Mouse (Mus musculus): ENCODE measurements at regions not wholly inside any gene's neighbourhood (a gene's known extent, or its start where the extent isn't known, plus 50 kb on each side); places are given as distances from the start of the nearest gene placed in this dataset.

DNA sequence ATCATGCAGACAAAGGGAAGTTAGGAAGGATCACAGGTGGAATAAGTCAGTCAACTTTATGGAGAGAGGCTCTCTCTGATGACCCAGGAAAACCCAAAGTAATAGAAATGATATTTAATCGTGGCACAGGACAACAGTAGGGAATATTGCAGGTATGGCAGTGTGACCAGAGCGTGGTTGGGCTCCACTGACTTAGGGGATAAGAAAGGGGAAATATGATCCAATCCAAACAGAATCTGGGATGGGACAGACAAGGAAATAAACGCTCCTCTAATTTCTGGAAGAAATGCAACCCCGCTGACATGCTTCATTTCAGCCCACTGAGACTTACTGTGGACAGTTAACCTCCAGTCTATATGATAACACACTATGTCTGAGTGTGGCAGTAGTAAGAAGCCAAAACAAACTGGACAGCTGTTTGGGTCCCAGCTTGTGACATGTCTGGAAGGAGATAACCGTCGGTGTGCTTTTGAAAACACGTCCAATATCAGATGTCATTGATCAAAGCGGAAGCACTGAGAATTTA lies 400.0 kb downstream of the Rps24 start:
- DNase-seq: no peak

DNA sequence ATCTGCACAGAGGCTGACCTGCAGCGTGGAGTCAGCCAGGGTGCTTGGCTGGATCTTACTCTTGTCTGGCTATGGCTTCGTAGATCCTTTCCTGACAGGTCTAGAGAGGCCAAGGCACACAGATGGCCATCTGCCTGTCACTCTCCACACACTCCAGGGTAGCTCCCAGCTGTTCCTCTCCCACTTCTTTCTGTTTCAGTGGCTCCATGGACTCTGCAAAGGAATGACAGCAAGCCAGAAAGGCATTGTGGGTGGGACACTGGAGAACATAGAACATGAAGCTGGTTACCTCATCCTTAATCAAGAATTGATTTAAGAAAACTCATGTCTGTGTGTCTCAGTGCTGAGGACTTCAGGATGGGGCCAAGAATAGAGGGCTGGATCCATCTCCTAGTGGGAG lies 403.9 kb downstream of the Rps24 start:
- DNase-seq: no peak

DNA sequence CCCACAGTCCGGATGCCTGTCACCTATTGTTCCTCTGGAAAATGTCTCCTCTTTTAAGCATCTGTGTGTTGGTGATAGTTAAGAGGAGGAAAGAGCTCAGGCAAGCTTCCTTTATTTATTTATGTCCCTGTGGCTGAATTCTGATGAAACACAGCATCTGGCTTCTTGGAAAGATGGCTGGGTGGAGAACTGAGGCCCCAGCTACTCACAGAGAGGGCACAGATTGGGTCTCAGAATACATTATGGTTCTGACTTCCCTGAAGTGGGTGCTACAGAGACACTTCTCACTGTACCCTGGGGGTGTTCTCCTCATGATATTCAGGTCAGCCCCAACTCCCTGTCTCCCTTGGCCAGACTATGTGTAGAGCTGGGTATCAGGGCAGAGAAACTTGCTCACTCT lies 408.3 kb downstream of the Rps24 start:
- DNase-seq: no peak

GRCm38 (mm10) chr14:24896681-24897080 lies 409.8 kb downstream of the Rps24 start:
- no peak for DNase-seq

GRCm38 (mm10) chr14:24900501-24901179 lies 413.7 kb downstream of the Rps24 start:
- DNase-seq: no peak

DNA sequence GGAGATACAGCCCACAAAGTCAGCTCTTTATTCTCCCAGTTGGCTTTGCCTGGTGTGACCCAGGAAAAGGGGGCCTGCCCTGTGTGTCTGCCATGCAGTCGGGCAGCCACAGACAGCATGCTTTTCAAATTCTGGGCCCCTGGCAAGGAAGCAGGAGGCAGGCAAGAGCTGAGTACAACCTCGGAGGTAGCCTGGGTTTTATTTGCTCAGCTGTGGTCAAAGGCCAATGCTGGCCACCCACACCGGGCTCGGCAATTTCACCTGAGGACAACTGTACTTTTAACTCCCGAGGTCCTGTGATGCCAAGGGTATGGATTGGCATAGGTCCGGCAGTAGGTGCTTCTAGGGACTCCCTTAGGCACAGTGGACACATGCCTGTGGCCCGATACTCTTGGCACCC lies 414.8 kb downstream of the Rps24 start:
- no peak for DNase-seq

DNA sequence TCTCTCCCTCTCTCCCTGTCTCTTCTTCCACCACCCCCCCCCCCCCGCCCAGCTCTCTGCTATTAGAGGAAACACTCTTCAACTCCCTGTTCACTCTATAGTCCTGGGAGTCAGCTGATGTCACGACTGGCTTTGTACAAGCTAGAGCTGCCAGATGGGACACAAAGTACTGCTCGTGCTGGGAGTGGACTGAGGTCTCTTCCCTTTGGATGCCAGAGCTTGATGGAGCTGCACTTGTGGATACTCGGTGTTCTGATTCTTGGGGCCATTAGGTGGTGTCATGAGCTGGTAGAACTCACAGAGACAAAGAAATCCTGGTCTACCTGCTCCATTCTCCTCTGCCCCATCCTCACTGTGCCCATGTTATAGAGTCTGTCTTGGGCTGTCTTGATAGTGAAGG lies 415.9 kb downstream of the Rps24 start:
- DNase-seq: no peak

DNA sequence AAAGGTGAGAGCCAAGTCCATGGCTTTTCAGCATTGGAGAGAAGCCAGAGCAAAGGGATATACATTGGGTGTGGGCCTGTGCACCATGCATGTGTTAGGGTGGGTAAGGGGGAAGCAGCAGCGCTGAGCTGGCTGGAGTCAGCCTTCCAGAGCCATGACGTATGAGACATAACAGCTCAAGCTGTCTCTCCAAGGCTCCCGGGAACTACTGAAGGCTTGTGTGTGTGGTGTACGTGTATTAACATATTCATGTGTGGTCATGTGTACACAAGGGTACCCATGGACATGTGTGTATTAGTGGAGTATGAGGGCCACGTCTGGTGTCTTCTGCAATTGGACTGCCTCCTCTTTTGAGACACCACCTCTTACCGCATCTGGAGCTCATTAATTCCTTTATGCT lies 417.8 kb downstream of the Rps24 start:
- DNase-seq: no peak

- DNase-seq: no peak
These were observed 420.0 kb downstream of the Rps24 start for GRCm38 (mm10) chr14:24906916-24907315.

GRCm38 (mm10) chr14:24908377-24908776 lies 421.5 kb downstream of the Rps24 start:
- DNase-seq: no peak

DNA sequence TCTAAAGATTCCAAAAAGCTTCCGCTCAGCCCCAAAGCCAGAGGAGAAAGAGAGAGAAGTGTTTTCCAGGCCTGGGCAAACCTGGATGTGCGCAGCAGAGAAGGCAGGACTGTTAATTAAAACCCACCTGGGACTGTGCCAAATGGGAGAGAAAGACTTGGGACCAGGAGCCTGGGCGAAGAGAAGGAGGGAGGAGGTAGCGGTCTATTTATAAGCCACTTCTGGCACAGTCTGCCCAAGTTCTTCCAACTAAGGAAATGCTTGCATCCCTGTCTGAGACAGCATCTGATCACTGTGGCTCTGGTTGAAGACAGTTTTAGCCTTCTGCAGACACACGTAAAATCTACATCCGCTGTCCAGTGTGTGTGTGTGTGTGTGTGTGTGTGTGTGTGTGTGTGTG lies 424.7 kb downstream of the Rps24 start:
- no peak for DNase-seq

DNA sequence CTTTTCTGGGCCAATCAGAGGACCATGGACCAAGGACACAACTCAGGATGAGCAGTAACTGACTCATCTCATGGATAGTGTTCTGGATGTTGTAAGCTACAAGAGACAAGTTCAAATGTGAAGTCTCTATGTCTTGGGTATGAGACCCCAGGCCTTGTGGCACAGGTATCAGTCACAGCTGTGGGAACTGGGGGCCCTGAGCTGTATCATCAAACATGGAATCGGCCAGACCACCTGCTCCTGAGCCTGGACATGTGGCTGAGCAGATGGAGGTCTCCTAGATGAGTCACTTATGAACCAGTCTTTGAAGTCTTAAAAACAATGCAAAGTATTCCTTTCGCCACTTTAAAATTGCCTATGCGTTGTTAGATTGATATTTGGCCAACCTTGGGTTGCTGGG lies 432.1 kb downstream of the Rps24 start:
- no peak for DNase-seq

DNA sequence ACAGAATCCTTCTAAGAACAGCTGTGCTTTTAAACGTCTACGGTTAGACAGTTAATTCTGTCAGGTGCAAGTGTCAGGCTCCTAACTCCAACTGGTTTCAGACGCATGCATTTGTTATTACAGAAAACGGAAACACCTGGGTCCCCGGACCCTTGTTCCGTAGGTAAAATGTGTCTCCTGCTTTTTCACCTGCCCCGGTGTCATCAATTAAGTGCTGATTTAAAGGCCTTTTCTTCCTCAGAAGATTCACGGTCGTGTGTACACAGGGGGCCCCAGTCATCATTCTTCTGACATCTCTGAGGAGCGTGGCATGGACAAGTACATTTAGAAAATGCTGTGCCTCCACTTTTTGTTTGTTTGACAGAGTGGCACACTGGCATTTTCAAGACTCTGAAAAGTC lies 435.1 kb downstream of the Rps24 start:
- DNase-seq: no peak

DNA sequence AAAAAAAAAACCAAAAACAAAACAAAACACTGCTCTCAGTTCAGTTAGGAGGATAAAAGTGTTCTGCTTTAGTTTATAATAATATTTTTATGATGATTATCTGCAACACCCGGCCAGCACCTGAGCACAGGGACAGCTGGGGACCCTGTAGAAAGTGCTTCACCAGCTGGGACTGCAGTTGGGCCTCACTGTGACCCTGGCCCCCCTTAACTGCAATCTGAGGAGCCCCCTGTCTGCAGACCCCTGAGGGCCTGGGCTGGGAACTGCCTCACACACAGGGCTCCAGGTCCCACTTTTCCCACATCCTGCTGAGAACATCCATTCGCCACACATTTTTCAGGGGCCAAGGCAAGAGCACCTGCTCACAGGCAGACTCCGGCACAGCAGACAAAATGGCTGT lies 437.6 kb downstream of the Rps24 start:
- DNase-seq: no peak

DNA sequence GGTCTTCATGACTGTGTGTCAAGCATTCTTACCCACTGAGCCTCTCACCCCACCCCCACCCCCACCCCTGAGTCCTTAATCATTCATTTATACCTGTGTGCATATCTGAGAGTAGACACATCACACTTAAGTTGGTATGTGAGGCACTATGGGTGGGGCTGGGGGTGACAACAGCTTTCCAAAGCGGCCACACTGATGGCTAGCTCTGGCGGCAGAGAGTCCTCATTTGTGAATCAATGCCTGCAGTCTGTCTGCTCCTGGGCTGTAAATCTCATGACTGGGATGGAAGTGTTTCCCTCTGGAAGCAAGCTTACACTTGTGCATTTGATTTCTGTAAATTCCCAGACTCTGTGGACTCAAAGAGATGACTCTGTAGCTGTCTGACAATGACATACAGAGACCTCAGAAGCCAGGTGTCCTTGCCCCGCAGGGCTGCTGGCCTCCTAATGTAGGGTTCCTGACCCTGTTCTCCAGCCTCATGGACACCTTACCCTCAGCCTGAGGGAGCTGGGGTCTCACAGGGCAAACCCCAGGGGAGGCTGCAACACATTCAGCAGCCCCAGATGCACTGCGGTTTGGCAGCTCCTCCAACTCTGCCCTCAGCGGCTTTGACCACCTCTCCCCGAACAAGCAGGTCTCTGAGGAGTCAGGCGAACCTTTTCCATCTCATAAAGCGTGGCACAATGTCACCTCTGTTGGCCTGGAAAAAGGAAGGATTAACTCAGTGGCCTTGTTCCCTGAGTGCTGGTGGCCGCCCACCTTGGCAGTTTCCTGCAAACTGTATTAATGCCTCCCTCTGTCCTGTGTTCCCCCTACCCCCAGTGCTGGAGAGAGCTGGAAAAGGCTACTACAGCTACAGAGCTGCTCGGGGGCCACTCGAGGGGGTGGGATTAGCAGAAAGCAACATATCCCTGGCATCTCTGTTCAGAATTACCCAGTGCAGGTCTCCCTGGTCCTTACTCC lies 439.4 kb downstream of the Rps24 start:
- no peak for DNase-seq

DNA sequence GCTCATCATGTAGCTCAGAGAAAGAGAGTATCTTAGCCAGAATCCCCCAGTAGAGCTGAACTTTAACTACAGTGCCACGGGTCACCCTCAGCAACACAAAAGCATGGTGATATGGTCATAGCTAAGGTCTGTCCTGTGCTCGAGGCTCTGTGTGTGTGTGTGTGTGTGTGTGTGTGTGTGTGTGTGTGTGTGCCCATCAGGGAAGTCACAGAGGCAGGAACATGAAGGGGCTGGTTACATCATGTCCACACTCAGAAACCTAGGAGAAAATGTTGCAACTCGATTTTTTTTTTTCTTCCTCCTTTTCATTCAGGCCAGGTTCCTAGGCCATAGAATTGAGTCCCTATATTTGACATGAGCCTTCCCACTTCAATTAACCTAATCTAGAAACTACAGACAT lies 441.8 kb downstream of the Rps24 start:
- DNase-seq: no peak

DNA sequence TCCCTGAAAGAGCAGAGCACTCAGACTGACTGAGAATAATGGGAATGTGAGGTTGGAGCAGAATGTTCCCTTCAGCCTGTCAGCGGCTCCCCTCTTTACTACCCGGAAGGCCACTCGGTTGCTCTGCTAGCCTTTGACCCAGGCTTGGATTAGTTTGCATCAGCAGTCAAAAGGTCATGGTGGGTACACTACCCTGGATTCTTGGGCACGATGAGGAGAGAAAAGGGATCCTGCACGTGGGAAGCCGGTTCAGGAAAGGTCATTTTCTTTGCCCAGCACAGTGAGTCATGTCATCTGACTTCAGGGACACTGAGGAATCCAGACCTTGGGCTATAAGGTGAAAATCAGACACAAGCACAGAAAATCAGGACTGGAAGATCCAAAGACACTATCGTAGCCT lies 443.3 kb downstream of the Rps24 start:
- no peak for DNase-seq

DNA sequence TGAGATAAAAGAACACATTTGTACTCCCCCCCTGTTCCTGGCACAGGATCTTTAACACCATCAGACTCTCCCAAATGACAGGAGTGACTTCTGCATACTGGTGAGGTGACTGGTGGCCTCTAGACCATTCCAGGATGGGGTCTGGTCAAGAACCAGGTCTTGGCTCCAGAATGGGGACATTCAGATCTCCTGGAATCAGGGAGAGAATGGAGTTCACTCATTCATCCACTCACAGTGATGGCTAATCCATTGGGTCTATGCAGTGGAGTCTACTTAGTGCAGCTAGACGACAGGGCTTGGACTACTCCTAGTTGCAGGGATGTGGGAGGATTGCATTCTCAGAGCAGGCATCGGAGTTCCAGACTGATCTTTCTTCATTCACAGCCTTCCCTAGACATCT lies 451.0 kb downstream of the Rps24 start:
- DNase-seq: no peak

DNA sequence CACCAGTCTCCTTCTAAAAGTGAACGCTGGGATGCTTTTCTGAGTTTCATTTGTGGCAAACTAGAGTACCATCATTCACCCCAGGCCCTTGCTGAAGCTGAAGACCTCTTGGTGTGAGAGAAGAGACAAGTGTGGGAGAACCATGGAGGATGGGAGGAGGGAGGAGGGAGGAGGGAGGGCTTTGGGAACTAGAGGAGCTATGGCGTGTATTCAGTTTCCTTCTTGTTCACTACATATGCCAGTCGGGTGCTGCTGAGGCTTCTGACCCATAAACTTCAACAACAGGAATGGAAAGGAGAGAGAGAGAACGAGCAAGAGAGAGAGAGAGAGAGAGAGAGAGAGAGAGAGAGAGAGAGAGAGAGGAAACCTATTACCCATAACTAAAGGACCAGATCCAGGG lies 452.1 kb downstream of the Rps24 start:
- DNase-seq: no peak

- no peak for DNase-seq
These were observed 452.7 kb downstream of the Rps24 start for GRCm38 (mm10) chr14:24939476-24940200.

DNA sequence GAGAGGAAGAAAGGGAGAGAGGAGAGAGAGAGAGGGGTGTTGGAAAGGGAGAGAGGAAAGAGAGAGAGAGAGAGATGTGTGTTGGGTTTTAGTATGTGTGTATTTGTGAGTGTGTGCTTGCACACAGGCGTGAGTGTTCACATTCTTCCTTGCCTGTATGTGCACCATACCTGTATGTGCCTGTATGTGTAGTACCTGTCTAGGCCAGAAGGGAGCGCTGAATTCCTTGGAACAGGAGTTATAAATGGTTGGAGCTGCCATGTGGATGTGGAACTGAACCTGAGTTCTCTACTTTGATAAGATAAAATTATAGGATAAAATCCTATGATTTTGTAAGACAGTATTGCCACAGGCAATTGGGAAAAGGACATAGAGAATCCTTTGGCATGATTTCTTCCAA lies 458.8 kb downstream of the Rps24 start:
- no peak for DNase-seq

- DNase-seq: no peak
These were observed 460.2 kb downstream of the Rps24 start for GRCm38 (mm10) chr14:24947084-24947483.

GRCm38 (mm10) chr14:24955891-24956410 lies 469.0 kb downstream of the Rps24 start:
- no peak for DNase-seq

Data from thymus, adult 18-20 months (tissue).